Mouse (Mus musculus) mouse embryonic stem cell (cell line): ENCODE data around the gene Cst11.
"Not testable (repeated sequence)": the region's sequence is repeated elsewhere in the genome, so short reads cannot be mapped to it uniquely, and the experiment has no call there.

Experiments used
- in situ Hi-C, 2 experiments: fragments of 300-500 bp; cut with MboI; formaldehyde crosslinking; loops; 1 replicate in 1 of 2; 3 replicates in 1 of 2; pipeline ENCODE4 v1.14.3; 2019 to 2020; ENCODE audit warnings: low sequenced_read_pairs in 2 of 2, low pct_unique_long_range_greater_than_20kb in 1 of 2, mixed read lengths in 1 of 2; ENCODE audit not compliant: unreplicated experiment in 1 of 2

The Cst11 gene

GRCm38 (mm10) chr2:148771397-148771796 is at the start of gene Cst11:
Cst11 (minus strand) TSS chr2:148771497.
- in situ Hi-C loops, result not testable (repeated sequence)

- in situ Hi-C loops, result no loop called here
These were observed 48.6 kb upstream of the Cst11 start, which contains the start of gene Cst13 for GRCm38 (mm10) chr2:148819909-148820308. Cst13 (plus strand) TSS chr2:148820081.

GRCm38 (mm10) chr2:148806696-148807095 is 35.4 kb upstream of the Cst11 start:
- in situ Hi-C loops, result no loop called here

- in situ Hi-C loops, result no loop called here
These were observed 30.2 kb upstream of the Cst11 start for GRCm38 (mm10) chr2:148801491-148801921.

GRCm38 (mm10) chr2:148798485-148798884 is 27.2 kb upstream of the Cst11 start, which contains the start of gene Cst8:
Cst8 (plus strand) TSS chr2:148798785.
- in situ Hi-C loops, result no loop called here

GRCm38 (mm10) chr2:148789142-148789541 is 17.8 kb upstream of the Cst11 start, which contains the start of gene Cst12:
Cst12 (plus strand) TSS chr2:148789361.
- in situ Hi-C loops, result no loop called here

- in situ Hi-C loops, result no loop called here
These were observed 10.4 kb upstream of the Cst11 start, which contains the start of gene 8030411F24Rik for GRCm38 (mm10) chr2:148781709-148782108. 8030411F24Rik (plus strand) TSS chr2:148782009.

- in situ Hi-C loops, result no loop called here
These were observed 7.5 kb downstream of the Cst11 start for GRCm38 (mm10) chr2:148763648-148764388.

- in situ Hi-C loops, result loop anchor here (5.0 to 10.0 kb wide), 3 partner anchors 83 to 150 kb away; partner anchors contain the start of gene Cst9 (in 1 of the 2)
These were observed 16.9 kb downstream of the Cst11 start for GRCm38 (mm10) chr2:148754310-148754846.

- in situ Hi-C loops, result loop anchor here (5.0 to 10.0 kb wide), 3 partner anchors 85 to 153 kb away; partner anchors contain the start of gene Cst9 (in 1 of the 2)
These were observed 19.1 kb downstream of the Cst11 start for GRCm38 (mm10) chr2:148751893-148752813.

- in situ Hi-C loops, result loop anchor here (5.0 to 10.0 kb wide), 3 partner anchors 87 to 155 kb away; partner anchors contain the start of gene Cst9 (in 1 of the 2)
These were observed 21.2 kb downstream of the Cst11 start, which contains the start of gene Cstl1 for GRCm38 (mm10) chr2:148750058-148750457. Cstl1 (plus strand) TSS chr2:148750358.

GRCm38 (mm10) chr2:148743846-148744407 is 27.4 kb downstream of the Cst11 start:
- in situ Hi-C loops, result no loop called here

GRCm38 (mm10) chr2:148743001-148743400 is 28.3 kb downstream of the Cst11 start:
- in situ Hi-C loops, result no loop called here

- in situ Hi-C loops, result no loop called here
These were observed 38.8 kb downstream of the Cst11 start, which contains the start of gene Napb for GRCm38 (mm10) chr2:148732327-148733000. Napb (minus strand) TSS chr2:148732467.

GRCm38 (mm10) chr2:148731614-148732326 is 39.5 kb downstream of the Cst11 start:
- in situ Hi-C loops, result no loop called here

GRCm38 (mm10) chr2:148719271-148719995 is 51.9 kb downstream of the Cst11 start:
- in situ Hi-C loops, result no loop called here
